Mouse (Mus musculus): Measurements from ENCODE around the gene Klk12. TPM values are rescaled to one million over a fixed set of nuclear protein-coding genes. Genes with fewer than 3 reads are reported as not detected.

Gene Klk12
- polyA plus RNA-seq, 1 experiment = not detected

DNA sequence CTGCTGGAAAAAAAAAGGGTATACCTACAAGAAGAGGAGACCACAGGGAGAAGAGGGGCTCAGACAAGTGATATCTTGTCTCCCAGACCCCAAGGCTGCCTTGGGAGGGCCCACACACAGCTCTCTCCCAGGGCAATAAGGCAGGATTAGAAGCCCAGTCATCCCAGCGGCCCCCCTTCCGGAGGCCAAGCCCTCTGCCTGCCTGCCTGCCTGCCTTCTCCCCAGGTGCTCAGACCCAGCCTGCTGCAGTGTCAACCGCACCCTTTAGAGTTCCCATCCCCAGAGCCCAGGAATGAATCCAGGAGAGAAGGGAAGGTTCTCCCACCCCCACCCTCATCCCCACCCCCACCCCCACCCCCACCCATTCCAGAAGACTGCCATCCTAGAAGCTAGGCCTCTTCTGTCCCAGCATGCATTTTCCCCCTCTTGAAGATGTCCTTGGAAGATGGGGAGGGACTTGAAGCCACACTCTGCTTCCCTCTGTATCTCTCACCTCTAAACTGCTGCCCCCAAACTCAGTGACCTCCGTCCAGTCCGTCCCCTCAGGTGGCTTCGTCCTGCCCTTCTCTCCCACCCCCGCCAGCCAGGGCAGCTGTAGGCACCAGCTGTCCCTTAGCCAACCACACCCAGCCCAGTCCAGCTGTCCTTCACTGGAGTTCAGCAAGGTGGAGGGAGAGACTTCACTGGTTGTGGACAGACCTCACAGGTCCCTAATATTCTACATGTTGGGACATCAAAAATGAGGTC, 6.8 kb downstream of the Klk12 start:
- no peak for TF ChIP-seq TAL1 (IDR thresholded peaks at IDR 0.05; ENCODE audit: low read length)
- no peak for TF ChIP-seq GATA1 (IDR thresholded peaks at IDR 0.05; ENCODE audit: low read length)
- H3K4me1 ChIP-seq (ENCODE audit: control insufficient read depth) = no peaks in the 10 kb centered on the region
- no peaks in the 10 kb centered on the region for H3K27me3 ChIP-seq (ENCODE audit: control insufficient read depth)
- H3K9me3 ChIP-seq (ENCODE audit: control insufficient read depth, low read length) = peaks cover under 1% of the 10 kb centered on the region; the same call in 1 of the 2 replicates
- H3K4me3 ChIP-seq (replicated peaks) = no peak overlapping the region
- H3K36me3 ChIP-seq (ENCODE audit: control insufficient read depth) = no peaks in the 10 kb centered on the region

DNA sequence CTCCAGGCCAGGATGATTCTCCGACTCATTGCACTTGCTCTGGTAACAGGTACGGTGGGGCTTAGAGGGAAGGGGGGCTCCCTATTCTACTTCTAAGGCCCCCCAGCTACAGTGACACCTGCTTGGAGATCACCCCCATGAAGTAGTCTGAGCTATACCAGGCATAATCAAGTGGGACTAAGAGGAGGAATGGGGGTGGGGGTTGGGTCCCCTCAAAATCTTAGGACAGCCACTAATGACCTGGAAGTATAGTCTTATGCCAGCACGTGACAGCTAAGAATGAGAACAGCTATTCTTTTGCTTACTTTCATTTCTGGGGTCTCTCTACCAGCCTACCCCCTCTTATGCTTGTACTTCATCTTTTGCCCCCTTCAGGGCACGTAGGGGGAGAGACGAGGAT, 7.8 kb downstream of the Klk12 start:
- Histone ChIP-seq H3K9me3 (ENCODE audit: control insufficient read depth, low read length) (no peaks in the 10 kb centered on the region), H3K36me3 (ENCODE audit: control insufficient read depth) (no peaks in the 10 kb centered on the region), H3K4me3 (replicated peaks) (no peak overlapping the region), H3K27me3 (ENCODE audit: control insufficient read depth) (no peaks in the 10 kb centered on the region), H3K4me1 (ENCODE audit: control insufficient read depth) (no peaks in the 10 kb centered on the region)
- TF ChIP-seq TAL1 (IDR thresholded peaks at IDR 0.05; ENCODE audit: low read length) (no peak), GATA1 (IDR thresholded peaks at IDR 0.05; ENCODE audit: low read length) (no peak)

DNA sequence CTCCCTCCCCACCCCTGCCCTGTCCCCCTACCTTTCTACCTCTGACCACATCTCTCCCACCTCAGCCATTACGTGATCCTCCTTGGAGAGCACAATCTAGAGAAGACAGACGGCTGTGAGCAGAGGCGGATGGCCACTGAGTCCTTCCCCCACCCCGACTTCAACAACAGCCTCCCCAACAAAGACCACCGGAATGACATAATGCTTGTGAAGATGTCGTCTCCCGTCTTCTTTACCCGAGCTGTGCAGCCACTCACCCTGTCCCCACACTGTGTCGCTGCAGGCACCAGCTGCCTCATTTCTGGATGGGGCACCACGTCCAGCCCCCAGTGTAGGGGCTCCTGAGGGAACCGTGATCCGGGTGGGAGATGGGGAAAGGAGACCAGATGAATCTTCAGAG, 8.7 kb downstream of the Klk12 start:
- H3K9me3 ChIP-seq (ENCODE audit: control insufficient read depth, low read length) = no peaks in the 10 kb centered on the region

DNA sequence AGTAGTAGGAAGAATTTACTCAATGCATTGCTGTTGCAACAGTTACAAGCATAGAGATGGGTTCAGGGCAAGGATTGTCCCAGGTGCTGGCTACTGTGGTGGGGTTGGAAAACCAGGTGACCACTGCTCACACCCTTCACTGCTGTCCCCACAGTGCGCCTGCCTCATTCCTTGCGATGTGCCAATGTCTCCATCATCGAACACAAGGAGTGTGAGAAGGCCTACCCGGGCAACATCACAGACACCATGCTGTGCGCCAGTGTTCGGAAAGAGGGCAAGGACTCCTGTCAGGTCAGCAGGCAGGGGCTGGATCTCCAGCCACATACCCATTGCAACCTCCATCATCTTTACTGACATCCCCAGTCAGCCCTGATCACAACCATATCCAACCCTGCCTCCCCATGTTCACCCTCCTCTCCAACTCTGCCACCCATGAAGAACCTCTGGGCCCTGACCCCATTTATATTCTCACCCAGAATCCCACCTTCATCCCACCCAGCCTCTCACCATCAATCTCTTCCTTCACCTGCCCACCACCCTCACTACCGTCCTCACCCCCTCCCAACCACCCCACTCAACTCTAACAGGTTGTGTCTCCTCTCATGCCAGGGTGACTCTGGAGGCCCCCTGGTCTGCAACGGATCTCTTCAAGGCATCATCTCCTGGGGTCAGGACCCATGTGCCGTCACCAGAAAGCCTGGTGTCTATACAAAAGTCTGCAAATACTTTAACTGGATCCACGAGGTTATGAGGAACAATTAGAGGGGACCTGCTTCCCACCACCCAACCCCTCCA, 9.7 kb downstream of the Klk12 start:
- no peaks in the 10 kb centered on the region for H3K4me1 ChIP-seq (ENCODE audit: control insufficient read depth)
- TF ChIP-seq TAL1 (IDR thresholded peaks at IDR 0.05; ENCODE audit: low read length) (no peak), GATA1 (IDR thresholded peaks at IDR 0.05; ENCODE audit: low read length) (no peak)
- H3K27me3 ChIP-seq (ENCODE audit: control insufficient read depth) = peaks cover 2% of the 10 kb centered on the region
- no peaks in the 10 kb centered on the region for H3K9me3 ChIP-seq (ENCODE audit: control insufficient read depth, low read length)
- no peak overlapping the region for H3K4me3 ChIP-seq (replicated peaks)
- H3K36me3 ChIP-seq (ENCODE audit: control insufficient read depth) = no peaks in the 10 kb centered on the region

More for the DNA sequence above, 8.7 kb downstream of the Klk12 start:
- Histone ChIP-seq H3K4me3 (replicated peaks) (no peak overlapping the region), H3K36me3 (ENCODE audit: control insufficient read depth) (no peaks in the 10 kb centered on the region), H3K27me3 (ENCODE audit: control insufficient read depth) (no peaks in the 10 kb centered on the region), H3K4me1 (ENCODE audit: control insufficient read depth) (no peaks in the 10 kb centered on the region)
- TF ChIP-seq TAL1 (IDR thresholded peaks at IDR 0.05; ENCODE audit: low read length) = no peak
- no peak for TF ChIP-seq GATA1 (IDR thresholded peaks at IDR 0.05; ENCODE audit: low read length)

DNA sequence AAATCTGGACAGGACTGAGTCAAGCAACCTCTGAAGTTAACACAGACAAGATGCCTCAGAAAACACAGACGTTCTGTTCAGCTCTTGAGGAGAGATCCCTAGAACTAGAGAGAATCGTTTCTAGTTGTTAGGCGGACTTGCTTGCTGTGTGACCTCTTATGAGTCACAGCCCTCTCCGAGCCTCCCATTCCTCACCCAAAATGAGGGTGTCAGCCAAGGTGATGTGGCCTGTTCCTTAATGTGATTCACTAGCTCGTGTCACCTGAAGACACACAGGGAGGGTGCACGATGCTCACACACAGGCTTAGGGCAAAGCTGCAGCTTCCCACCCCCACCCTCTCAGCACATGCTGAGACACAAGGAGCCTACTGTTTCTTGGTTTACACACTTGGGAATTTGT, 11.5 kb downstream of the Klk12 start:
- TF ChIP-seq TAL1 (IDR thresholded peaks at IDR 0.05; ENCODE audit: low read length) = no peak
- TF ChIP-seq GATA1 (IDR thresholded peaks at IDR 0.05; ENCODE audit: low read length) = no peak
- H3K4me3 ChIP-seq (replicated peaks) = no peak overlapping the region
- H3K27me3 ChIP-seq (ENCODE audit: control insufficient read depth) = peaks cover 5% of the 10 kb centered on the region
- no peaks in the 10 kb centered on the region for H3K4me1 ChIP-seq (ENCODE audit: control insufficient read depth)
- H3K9me3 ChIP-seq (ENCODE audit: control insufficient read depth, low read length) = no peaks in the 10 kb centered on the region
- H3K36me3 ChIP-seq (ENCODE audit: control insufficient read depth) = no peaks in the 10 kb centered on the region

DNA sequence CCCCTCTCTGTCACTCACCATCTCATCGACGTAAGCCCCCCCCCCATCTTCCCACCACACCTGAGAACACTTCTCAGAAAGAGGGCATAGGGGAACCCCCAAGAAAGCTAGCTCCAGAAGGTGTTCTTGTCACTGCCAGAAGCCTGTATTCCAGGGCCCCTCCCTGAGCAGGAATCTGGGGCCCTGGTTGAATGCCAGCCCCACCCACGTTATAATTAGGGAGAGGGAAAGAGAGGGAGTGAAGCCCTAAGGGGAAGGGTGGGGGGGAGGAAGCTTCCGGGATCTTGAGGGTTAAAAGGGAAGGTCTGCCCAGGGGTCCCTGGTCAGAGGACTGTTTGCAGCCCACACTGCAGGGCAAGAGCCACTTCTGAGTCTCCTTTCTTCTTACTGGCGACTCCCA, 12.0 kb downstream of the Klk12 start, which contains the start of gene Klk10:
Gene Klk10 (plus strand): TSS at position 290 of the 400 bp plus-strand sequence.
- TF ChIP-seq GATA1 (IDR thresholded peaks at IDR 0.05; ENCODE audit: low read length) (no peak), TAL1 (IDR thresholded peaks at IDR 0.05; ENCODE audit: low read length) (no peak)
- H3K27me3 ChIP-seq (ENCODE audit: control insufficient read depth) = peaks cover 5% of the 10 kb centered on the region
- H3K9me3 ChIP-seq (ENCODE audit: control insufficient read depth, low read length) = no peaks in the 10 kb centered on the region
- no peaks in the 10 kb centered on the region for H3K4me1 ChIP-seq (ENCODE audit: control insufficient read depth)
- no peak within 1 kb of the TSS for H3K4me3 ChIP-seq (replicated peaks)
- no peaks in the 10 kb centered on the region for H3K36me3 ChIP-seq (ENCODE audit: control insufficient read depth)

DNA sequence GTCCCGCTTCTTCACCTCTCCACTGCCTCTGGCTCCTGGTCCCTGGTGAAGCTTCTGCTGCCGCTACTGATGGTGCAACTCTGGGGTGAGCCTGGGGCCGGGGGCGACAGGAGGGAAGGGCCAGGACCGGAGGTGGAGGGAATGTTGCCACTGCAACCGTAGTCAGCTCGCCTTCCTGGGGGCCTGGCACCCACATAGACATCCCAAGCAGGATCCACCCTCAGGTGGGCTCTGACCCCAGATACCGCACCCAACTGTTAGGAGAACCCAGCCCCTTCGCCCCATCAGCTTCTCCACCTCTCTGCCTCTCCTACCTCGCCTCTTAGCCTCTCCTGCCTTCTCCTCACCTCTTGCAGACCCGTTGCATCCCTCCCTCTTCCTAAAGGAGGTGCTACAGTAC, 12.8 kb downstream of the Klk12 start:
- TF ChIP-seq TAL1 (IDR thresholded peaks at IDR 0.05; ENCODE audit: low read length) = no peak
- TF ChIP-seq GATA1 (IDR thresholded peaks at IDR 0.05; ENCODE audit: low read length) = no peak
- H3K36me3 ChIP-seq (ENCODE audit: control insufficient read depth) = no peaks in the 10 kb centered on the region
- no peak overlapping the region for H3K4me3 ChIP-seq (replicated peaks)
- peaks cover 5% of the 10 kb centered on the region for H3K27me3 ChIP-seq (ENCODE audit: control insufficient read depth)
- no peaks in the 10 kb centered on the region for H3K9me3 ChIP-seq (ENCODE audit: control insufficient read depth, low read length)
- no peaks in the 10 kb centered on the region for H3K4me1 ChIP-seq (ENCODE audit: control insufficient read depth)

DNA sequence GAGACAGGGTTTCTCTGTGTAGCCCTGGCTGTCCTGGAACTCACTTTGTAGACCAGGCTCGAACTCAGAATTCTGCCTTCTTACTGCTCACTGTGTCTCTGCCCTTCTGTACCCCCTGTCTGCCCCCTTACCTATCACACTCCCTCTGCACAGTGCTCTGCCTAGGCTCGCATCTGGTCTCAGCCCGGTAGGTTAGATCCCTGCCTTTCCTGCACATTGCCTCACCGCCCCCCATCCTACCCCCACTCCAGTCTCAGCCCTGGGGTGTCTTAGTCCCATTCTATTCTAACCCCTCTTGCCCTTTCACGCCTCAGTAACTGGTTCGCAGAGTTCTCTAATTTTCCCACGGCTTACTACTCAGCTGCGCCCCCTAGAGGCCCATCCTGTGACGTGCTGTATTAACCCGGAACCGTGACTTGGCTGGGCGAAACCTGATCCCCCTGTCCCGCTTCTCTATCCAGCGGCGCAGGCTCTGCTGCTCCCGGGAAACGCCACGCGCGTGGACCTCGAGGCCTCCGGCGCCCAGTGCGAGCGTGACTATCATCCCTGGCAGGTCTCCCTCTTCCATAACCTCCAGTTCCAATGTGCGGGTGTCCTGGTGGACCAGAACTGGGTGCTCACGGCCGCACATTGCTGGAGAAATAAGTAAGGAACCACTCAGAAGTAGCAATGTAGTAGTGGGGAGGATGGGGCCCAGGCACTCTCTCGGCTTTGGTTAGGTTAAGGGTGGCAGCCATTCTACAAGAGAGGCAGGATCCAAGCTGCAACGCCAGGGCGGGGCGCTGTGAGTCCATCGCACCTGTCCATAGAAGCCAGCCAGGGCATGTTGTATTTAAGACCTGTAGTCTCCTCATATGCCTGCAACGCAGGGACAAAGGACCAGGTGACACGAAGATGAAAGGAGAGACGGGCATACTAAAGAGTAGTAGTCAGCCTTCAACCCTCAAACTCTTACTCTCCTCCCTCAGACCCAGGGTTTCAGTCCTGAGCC, 13.9 kb downstream of the Klk12 start:
- H3K4me3 ChIP-seq (replicated peaks) = no peak overlapping the region

More for the DNA sequence above, 13.9 kb downstream of the Klk12 start:
- H3K4me1 ChIP-seq (ENCODE audit: control insufficient read depth) = no peaks in the 10 kb centered on the region
- H3K27me3 ChIP-seq (ENCODE audit: control insufficient read depth) = peaks cover 5% of the 10 kb centered on the region
- no peak for TF ChIP-seq TAL1 (IDR thresholded peaks at IDR 0.05; ENCODE audit: low read length)
- TF ChIP-seq GATA1 (IDR thresholded peaks at IDR 0.05; ENCODE audit: low read length) = no peak
- no peaks in the 10 kb centered on the region for H3K9me3 ChIP-seq (ENCODE audit: control insufficient read depth, low read length)
- H3K36me3 ChIP-seq (ENCODE audit: control insufficient read depth) = no peaks in the 10 kb centered on the region

Measured in erythroblast, embryonic 14.5 days (primary cell).